Mouse (Mus musculus) G1E (cell line): ENCODE measurements around the gene Tanc2. TPM values are rescaled to one million over a fixed set of nuclear protein-coding genes. Genes with fewer than 3 reads are reported as not detected.

Experiments used
- ATAC-seq: 2 replicates; pipeline ENCODE4 v1.8.0; 2016; ENCODE audit warnings: mild to moderate bottlenecking; ENCODE audit not compliant: insufficient number of reproducible peaks, poor library complexity, low FRiP score, severe bottlenecking; ENCODE audit errors: extremely low read depth
- DNase-seq: peaks from one replicate; pipeline ENCODE4 v3.0.0; 2012; ENCODE audit warnings: low spot score
- H3K27me3 ChIP-seq: 2 replicates; pipeline ENCODE4 v1.6.1; 2012; ENCODE audit warnings: mild to moderate bottlenecking, low read length, inconsistent platforms; ENCODE audit not compliant: insufficient read depth
- H3K36me3 ChIP-seq: replicated peaks from 2 replicates; pipeline ENCODE3; 2012; ENCODE audit warnings: mild to moderate bottlenecking, inconsistent platforms
- H3K4me1 ChIP-seq: 2 replicates; pipeline ENCODE4 v1.6.1; 2012; ENCODE audit warnings: low read depth, low read length, inconsistent platforms, mixed read lengths; ENCODE audit not compliant: insufficient read depth
- H3K4me3 ChIP-seq: 2 replicates; pipeline ENCODE4 v1.5.1; 2012; ENCODE audit warnings: low read depth, mild to moderate bottlenecking, inconsistent platforms, low read length, moderate library complexity, mixed read lengths
- H3K9me3 ChIP-seq: replicated peaks from 2 replicates; pipeline ENCODE4 v1.6.1; 2012; ENCODE audit warnings: inconsistent platforms
- CTCF ChIP-seq: IDR thresholded peaks from 2 replicates; pipeline ENCODE4 v1.5.1; 2012; ENCODE audit warnings: low read depth, low read length, inconsistent platforms, mixed read lengths
- GATA1 ChIP-seq: IDR thresholded peaks from 2 replicates; pipeline ENCODE4 v1.6.1; 2012; ENCODE audit warnings: borderline replicate concordance, low read length, inconsistent platforms, mixed read lengths
- GATA2 ChIP-seq: IDR thresholded peaks from 2 replicates; pipeline ENCODE4 v1.6.1; 2012; ENCODE audit warnings: low read depth, low read length, inconsistent platforms, borderline replicate concordance
- POLR2AphosphoS5 ChIP-seq: IDR thresholded peaks from 2 replicates; pipeline ENCODE4 v1.6.1; 2012; ENCODE audit warnings: low read depth, low read length, inconsistent platforms; ENCODE audit not compliant: insufficient replicate concordance
- TAL1 ChIP-seq: conservative IDR thresholded peaks from 2 replicates; pipeline ENCODE4 v1.6.1; 2012; ENCODE audit warnings: low read depth, low read length, inconsistent platforms, mixed read lengths
- polyA plus RNA-seq: library from polyadenylated mRNA; stranded (reverse); fragments of >175 nt; gene quantifications from 2 replicates; pipeline ENCODE4 v1.2.3, GENCODE M21; 2012
- total RNA-seq, 2 experiments: library from RNA; stranded (forward) in 1 of 2; stranded (reverse) in 1 of 2; fragments of 200-1000 nt in 1 of 2; fragments of >200 nt in 1 of 2; fragmentation: Nextera tagmentation in 1 of 2; gene quantifications; 2 replicates each; pipeline ENCODE4 v1.2.3; 2014 to 2017

The Tanc2 gene
- total and polyA plus RNA-seq, 3 experiments, result 0.27 to 1.4 TPM; not detected in 1

GRCm38 (mm10) chr11:105731989-105732531 is 142.3 kb downstream of the Tanc2 start:
- ATAC-seq (no peak), DNase-seq (no peak)
- H3K4me1 ChIP-seq, result no peaks in the 10 kb centered on the region
- no peaks in the 10 kb centered on the region for H3K36me3 ChIP-seq
- H3K4me3 ChIP-seq, result no peak overlapping the region
- no peak for TF ChIP-seq CTCF
- TF ChIP-seq GATA2, result no peak
- TF ChIP-seq TAL1, result no peak
- no peak for TF ChIP-seq GATA1
- TF ChIP-seq POLR2AphosphoS5, result no peak
- no peaks in the 10 kb centered on the region for H3K27me3 ChIP-seq
- no peaks in the 10 kb centered on the region for H3K9me3 ChIP-seq

- no peaks in the 10 kb centered on the region for H3K9me3 ChIP-seq
- no peak for DNase-seq
- no peaks in the 10 kb centered on the region for H3K36me3 ChIP-seq
- ATAC-seq, result no peak
- H3K4me1 ChIP-seq, result no peaks in the 10 kb centered on the region
- H3K4me3 ChIP-seq, result no peak overlapping the region
- no peaks in the 10 kb centered on the region for H3K27me3 ChIP-seq
- TF ChIP-seq GATA1 (no peak), POLR2AphosphoS5 (no peak), CTCF (no peak), GATA2 (no peak)
Observed at GRCm38 (mm10) chr11:105743171-105743570, 153.4 kb downstream of the Tanc2 start.

DNA sequence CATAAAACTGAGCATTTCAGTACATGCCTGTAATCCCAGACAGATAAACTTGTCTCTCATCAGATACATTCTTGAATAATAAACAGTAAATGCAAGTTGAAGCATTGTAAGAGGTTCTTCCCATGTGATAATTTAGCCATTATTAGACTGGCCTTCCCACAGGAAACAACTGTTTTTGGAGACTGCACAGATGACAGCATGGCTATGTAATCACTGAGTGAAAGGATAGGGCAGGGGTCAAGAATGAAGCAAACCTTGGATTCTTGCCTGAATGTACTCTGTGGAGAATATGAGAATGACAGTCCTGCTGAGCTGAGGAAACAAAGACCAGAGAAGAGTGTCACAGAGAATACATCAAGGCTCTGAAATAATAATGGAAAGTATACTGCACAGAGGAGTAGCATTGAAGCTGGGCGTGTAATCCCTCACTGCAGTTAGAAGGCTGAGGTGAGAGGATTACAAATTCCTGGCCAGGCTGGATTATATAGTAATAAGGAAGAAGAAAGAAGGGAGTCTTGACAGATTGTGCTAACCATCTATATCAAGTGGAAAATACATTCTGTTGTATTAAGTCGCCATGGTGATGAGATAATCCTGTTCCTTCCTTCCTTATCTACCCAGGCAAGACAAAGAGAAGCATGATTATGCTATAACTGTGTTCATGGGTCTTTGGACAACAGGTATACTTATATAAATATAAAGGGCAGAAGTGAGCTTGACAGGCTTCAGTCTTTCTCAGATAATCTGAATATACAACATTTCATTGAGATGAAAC is 159.7 kb downstream of the Tanc2 start:
- H3K4me1 ChIP-seq, result no peaks in the 10 kb centered on the region
- ATAC-seq (no peak), DNase-seq (no peak)
- H3K27me3 ChIP-seq, result no peaks in the 10 kb centered on the region
- TF ChIP-seq GATA2 (no peak), GATA1 (no peak), CTCF (no peak), TAL1 (no peak), POLR2AphosphoS5 (no peak)
- H3K36me3 ChIP-seq, result no peaks in the 10 kb centered on the region
- H3K9me3 ChIP-seq, result no peaks in the 10 kb centered on the region
- no peak overlapping the region for H3K4me3 ChIP-seq

DNA sequence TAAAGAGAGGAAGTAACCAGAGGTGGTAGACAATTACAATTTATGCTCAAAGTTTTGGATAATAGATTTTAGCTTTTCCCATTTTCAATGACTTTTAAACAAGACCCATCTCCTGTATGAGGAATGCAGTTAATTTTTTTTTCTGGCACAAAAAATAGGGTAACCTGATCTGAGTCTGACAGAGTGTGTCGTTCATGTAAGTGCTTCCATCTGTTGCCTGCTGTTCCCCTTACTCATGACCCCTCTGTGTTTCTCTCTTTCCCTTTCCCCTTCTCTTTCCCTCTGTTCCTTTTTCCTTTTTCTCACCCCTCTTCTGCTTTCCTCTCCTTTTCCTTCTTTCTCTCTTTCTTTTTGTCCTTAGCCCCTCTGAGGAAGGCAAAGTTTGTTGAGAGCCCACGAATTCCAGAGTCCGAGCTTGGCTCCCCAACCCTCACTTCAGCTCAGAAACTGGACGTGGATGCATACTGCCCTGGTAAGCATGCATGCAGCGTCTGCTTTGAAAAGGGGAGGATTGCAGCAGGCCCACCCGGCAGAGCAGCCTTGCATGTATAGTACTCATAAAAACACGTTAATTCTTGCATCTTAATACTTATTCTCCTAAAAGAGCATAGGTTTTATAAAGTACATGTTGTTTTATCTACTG is 168.9 kb downstream of the Tanc2 start:
- no peaks in the 10 kb centered on the region for H3K36me3 ChIP-seq
- no peak overlapping the region for H3K4me3 ChIP-seq
- ATAC-seq, result no peak
- TF ChIP-seq GATA2, result no peak
- no peak for TF ChIP-seq POLR2AphosphoS5
- no peak for TF ChIP-seq GATA1
- no peaks in the 10 kb centered on the region for H3K27me3 ChIP-seq
- no peaks in the 10 kb centered on the region for H3K9me3 ChIP-seq
- no peak for DNase-seq
- no peaks in the 10 kb centered on the region for H3K4me1 ChIP-seq

DNA sequence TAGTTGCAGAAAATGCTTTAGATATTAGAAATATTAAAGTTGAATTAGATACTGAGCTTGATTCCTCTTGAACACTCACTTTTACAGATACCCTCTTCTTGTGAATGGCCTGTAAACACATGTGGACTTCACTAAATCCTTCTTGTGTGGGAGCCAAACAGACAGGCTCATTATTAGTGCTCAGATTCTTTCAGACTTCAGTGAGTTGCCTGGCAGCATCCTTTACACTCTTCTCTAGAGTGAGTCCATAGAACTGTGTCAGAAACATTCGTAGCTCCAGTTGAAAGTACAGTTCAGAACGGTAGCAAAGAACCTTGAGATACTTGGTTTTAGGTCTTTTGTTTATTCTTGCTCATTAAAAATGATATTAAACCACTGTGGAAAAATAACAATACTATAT is 169.6 kb downstream of the Tanc2 start:
- Histone ChIP-seq H3K4me3 (no peak overlapping the region), H3K9me3 (no peaks in the 10 kb centered on the region), H3K4me1 (no peaks in the 10 kb centered on the region), H3K27me3 (no peaks in the 10 kb centered on the region), H3K36me3 (no peaks in the 10 kb centered on the region)
- TF ChIP-seq GATA1, result no peak
- TF ChIP-seq GATA2, result no peak
- TF ChIP-seq POLR2AphosphoS5, result no peak
- TF ChIP-seq CTCF, result no peak
- TF ChIP-seq TAL1, result no peak
- ATAC-seq (no peak), DNase-seq (no peak)

GRCm38 (mm10) chr11:105760346-105760745 is 170.6 kb downstream of the Tanc2 start:
- Histone ChIP-seq H3K9me3 (no peaks in the 10 kb centered on the region), H3K4me1 (no peaks in the 10 kb centered on the region), H3K27me3 (no peaks in the 10 kb centered on the region), H3K4me3 (no peak overlapping the region), H3K36me3 (no peaks in the 10 kb centered on the region)
- no peak for DNase-seq
- no peak for TF ChIP-seq GATA1
- no peak for TF ChIP-seq GATA2
- TF ChIP-seq POLR2AphosphoS5, result no peak
- TF ChIP-seq TAL1, result no peak
- TF ChIP-seq CTCF, result no peak
- ATAC-seq, result no peak
